Mouse (Mus musculus) layer of hippocampus, postnatal 25 days (tissue): ENCODE measurements at regions not wholly inside any gene's neighbourhood (a gene's known extent, or its start where the extent isn't known, plus 50 kb on each side); places are given as distances from the start of the nearest gene placed in this dataset.

ENCODE experiments used
- DNase-seq, 2 experiments: peaks; one replicate each; pipeline ENCODE4 v3.0.0; 2022; ENCODE audit warnings: mixed read lengths in 2 of 2, low spot score in 1 of 2; ENCODE audit errors: extremely low spot score in 1 of 2

GRCm38 (mm10) chr17:64922235-64922634 is 86.4 kb upstream of the 4930583I09Rik start:
- DNase-seq: peak in 1 of 2 experiments; percentile 31

- DNase-seq: no peak
Measured at GRCm38 (mm10) chr17:64920236-64920635, 84.4 kb upstream of the 4930583I09Rik start.

GRCm38 (mm10) chr17:64917830-64918229 is 82.0 kb upstream of the 4930583I09Rik start:
- DNase-seq: no peak

- peak in 1 of 2 experiments; percentile 65 for DNase-seq
Measured at GRCm38 (mm10) chr17:64916657-64917056, 80.8 kb upstream of the 4930583I09Rik start.

- no peak for DNase-seq
Measured at GRCm38 (mm10) chr17:64915708-64916107, 79.8 kb upstream of the 4930583I09Rik start.

GRCm38 (mm10) chr17:64915025-64915424 is 79.2 kb upstream of the 4930583I09Rik start:
- no peak for DNase-seq

GRCm38 (mm10) chr17:64914302-64914701 is 78.4 kb upstream of the 4930583I09Rik start:
- no peak for DNase-seq

- no peak for DNase-seq
Measured at GRCm38 (mm10) chr17:64908671-64909070, 72.8 kb upstream of the 4930583I09Rik start.

GRCm38 (mm10) chr17:64901721-64902623 is 66.1 kb upstream of the 4930583I09Rik start:
- DNase-seq: no peak

GRCm38 (mm10) chr17:64897473-64897872 is 61.6 kb upstream of the 4930583I09Rik start:
- no peak for DNase-seq

- DNase-seq: no peak
Measured at GRCm38 (mm10) chr17:64895886-64896285, 60.0 kb upstream of the 4930583I09Rik start.

- no peak for DNase-seq
Measured at GRCm38 (mm10) chr17:64895466-64895865, 59.6 kb upstream of the 4930583I09Rik start.

- DNase-seq: no peak
Measured at GRCm38 (mm10) chr17:64893182-64893902, 57.5 kb upstream of the 4930583I09Rik start.
